Mouse (Mus musculus) embryonic facial prominence, embryonic 14.5 days (tissue): ENCODE measurements around the gene Gli2. TPM values are rescaled to one million over a fixed set of nuclear protein-coding genes. Genes with fewer than 3 reads are reported as not detected.
A peak's percentile ranks its signal among the peaks of the same experiment; 100 is the strongest.

Experiments used
- ATAC-seq: fragments of 200-750 bp; cut with Nextera tagmentation; 2 replicates; pipeline ENCODE4 v1.8.0; 2017; ENCODE audit warnings: low read depth, moderate number of reproducible peaks, moderate TSS enrichment
- DNase-seq: peaks from one replicate; pipeline ENCODE4 v3.0.0-alpha.2; 2015; ENCODE audit warnings: low spot score
- H3K27ac ChIP-seq: fragments of 300-500 bp; sonication (generic); replicated peaks from 2 replicates; pipeline ENCODE4 v1.5.1; 2014; ENCODE audit warnings: low read depth, mild to moderate bottlenecking, low read length, moderate library complexity
- H3K27me3 ChIP-seq: fragments of 300-500 bp; sonication (generic); replicated peaks from 2 replicates; pipeline ENCODE4 v1.6.1; 2014; ENCODE audit warnings: low read length; ENCODE audit not compliant: control insufficient read depth, insufficient read depth
- H3K36me3 ChIP-seq: fragments of 300-500 bp; sonication (generic); 2 replicates; pipeline ENCODE4 v1.6.1; 2014; ENCODE audit warnings: low read length, mixed read lengths; ENCODE audit not compliant: control insufficient read depth, insufficient read depth
- H3K4me1 ChIP-seq: fragments of 300-500 bp; sonication (generic); 2 replicates; pipeline ENCODE4 v1.6.1; 2014; ENCODE audit warnings: antibody characterized with exemption, low read length; ENCODE audit not compliant: control insufficient read depth, insufficient read depth
- H3K4me2 ChIP-seq: fragments of 300-500 bp; sonication (generic); 2 replicates; pipeline ENCODE4 v1.6.1; 2014; ENCODE audit warnings: low read depth, mild to moderate bottlenecking, low read length, moderate library complexity, mixed read lengths
- H3K4me3 ChIP-seq: fragments of 300-500 bp; sonication (generic); 2 replicates; pipeline ENCODE4 v1.5.1; 2014; ENCODE audit warnings: low read depth, mild to moderate bottlenecking, low read length
- H3K9ac ChIP-seq: fragments of 300-500 bp; sonication (generic); 2 replicates; pipeline ENCODE4 v1.6.1; 2014; ENCODE audit warnings: low read depth, mild to moderate bottlenecking, low read length, moderate library complexity, mixed read lengths
- H3K9me3 ChIP-seq: fragments of 300-500 bp; sonication (generic); 2 replicates; pipeline ENCODE4 v1.6.1; 2016; ENCODE audit warnings: low read length; ENCODE audit not compliant: control insufficient read depth
- WGBS: fragments of 180-500 bp; shearing (Covaris S2); extraction: QIAGEN DNeasy Blood & Tissue Kit; methylation state at CpG from one replicate; pipeline ENCODE4 v1.1.7; 2014; 5-methylcytosine and 5-hydroxymethylcytosine counted together
- polyA plus RNA-seq: library from polyadenylated mRNA; unstranded; fragments of >200 nt; fragmentation: Nextera tagmentation; extraction: Ambion mirVana; gene quantifications from 2 replicates; pipeline ENCODE4 v1.2.1, GENCODE M21; 2014

The Gli2 gene
- polyA plus RNA-seq, 1 experiment from 2014 or later, result 15.1 TPM

DNA sequence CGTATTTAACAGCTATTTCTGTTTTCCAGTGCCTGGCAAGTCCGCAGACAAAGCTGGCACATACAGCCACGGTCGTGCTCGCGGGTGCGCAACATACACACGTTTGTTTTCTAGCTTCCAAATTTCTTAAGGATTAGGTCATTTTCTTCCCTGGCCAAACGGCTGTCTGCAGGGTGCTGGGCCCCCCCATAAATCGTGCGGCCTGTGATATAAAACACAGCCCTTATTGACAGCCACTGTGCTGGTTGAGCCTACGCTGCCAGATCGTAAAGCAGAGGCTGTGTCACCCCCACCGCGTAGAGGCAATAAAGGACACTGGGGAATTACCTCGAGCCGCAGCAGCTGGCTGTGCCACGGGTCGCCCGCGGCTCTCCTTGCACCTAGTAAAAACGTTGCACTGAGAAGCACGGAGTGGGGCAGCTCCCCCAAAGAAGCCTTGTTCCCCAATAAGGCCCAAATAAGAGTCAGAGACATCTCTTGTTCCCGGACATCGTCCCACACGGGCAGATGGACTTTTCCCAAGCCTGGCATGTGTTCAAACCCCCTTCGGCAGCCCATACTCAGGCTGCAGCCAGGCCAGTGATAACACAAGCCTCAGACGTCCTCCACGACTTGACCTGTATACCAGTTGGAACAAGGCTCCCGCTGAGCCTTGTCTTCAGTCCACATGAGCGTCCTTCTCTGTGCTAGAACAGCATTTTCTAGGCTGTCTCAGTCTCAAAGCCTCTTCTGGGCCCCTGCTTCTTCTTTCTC lies 227.8 kb downstream of the Gli2 start:
- ATAC-seq (peak; percentile 64; the same call in 1 of the 2 replicates), DNase-seq (peak; percentile 48)
- H3K27ac ChIP-seq, result no peak overlapping the region; the same call in 1 of the 2 replicates
- peak overlapping the region; percentile 18; the same call in 1 of the 2 replicates for H3K4me2 ChIP-seq
- no peaks in the 10 kb centered on the region for H3K4me1 ChIP-seq
- WGBS, result 49% methylated on average over 30 of the region's 31 CpGs
- H3K9me3 ChIP-seq, result peaks cover 7% of the 10 kb centered on the region
- no peaks in the 10 kb centered on the region for H3K36me3 ChIP-seq
- H3K4me3 ChIP-seq, result no peak overlapping the region
- H3K9ac ChIP-seq, result no peak overlapping the region
- H3K27me3 ChIP-seq, result no peaks in the 10 kb centered on the region

DNA sequence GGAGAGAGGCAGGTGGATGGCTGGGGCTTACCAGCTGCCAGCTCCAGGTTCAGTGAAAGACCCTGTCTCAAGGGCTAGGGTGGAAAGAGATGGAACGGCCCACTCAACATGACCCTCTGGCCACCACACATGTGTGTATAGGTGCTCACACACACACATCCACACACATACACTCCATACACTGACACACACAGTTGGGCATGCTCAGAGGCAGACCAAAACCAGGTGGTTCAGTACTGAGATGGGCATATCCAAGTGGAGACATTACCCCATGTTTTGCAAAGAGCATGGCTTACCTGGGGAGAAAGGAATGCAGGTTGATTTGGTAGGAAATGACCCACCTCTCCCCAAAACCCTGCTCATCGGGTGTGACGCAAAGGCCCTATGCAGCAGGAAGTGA lies 228.4 kb downstream of the Gli2 start:
- 69% methylated on average over 3 of the region's 3 CpGs for WGBS
- peak; percentile 32; the same call in 1 of the 2 replicates for ATAC-seq
- DNase-seq, result no peak
- Histone ChIP-seq H3K27me3 (no peaks in the 10 kb centered on the region), H3K4me2 (no peak overlapping the region), H3K4me3 (no peak overlapping the region), H3K36me3 (no peaks in the 10 kb centered on the region), H3K4me1 (no peaks in the 10 kb centered on the region), H3K9me3 (peaks cover 7% of the 10 kb centered on the region), H3K9ac (no peak overlapping the region), H3K27ac (no peak overlapping the region)

DNA sequence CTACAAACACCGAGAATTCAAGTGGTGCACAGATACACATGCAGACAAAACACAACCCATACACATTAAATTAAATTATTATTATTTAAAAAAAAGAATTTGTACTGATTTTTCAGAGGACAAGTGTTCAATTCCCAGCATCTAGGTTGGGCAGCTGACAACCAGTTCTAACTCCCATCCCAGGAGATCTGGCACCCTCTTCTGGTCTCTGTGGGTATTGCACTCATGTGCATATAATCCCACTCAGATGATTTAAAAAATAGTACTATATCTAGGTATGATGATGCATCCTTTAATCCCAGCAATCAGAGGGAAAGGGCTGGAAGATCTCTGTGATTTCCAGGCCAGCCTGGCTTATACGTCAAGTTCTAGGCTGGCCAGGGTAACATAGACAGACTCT lies 231.2 kb downstream of the Gli2 start:
- H3K9me3 ChIP-seq, result peaks cover 15% of the 10 kb centered on the region
- H3K4me3 ChIP-seq, result no peak overlapping the region
- no peaks in the 10 kb centered on the region for H3K4me1 ChIP-seq
- H3K27ac ChIP-seq, result no peak overlapping the region
- no peak overlapping the region for H3K4me2 ChIP-seq
- no peak for ATAC-seq
- H3K36me3 ChIP-seq, result no peaks in the 10 kb centered on the region
- H3K27me3 ChIP-seq, result no peaks in the 10 kb centered on the region
- WGBS, result 93% methylated on average over 2 of the region's 2 CpGs
- no peak overlapping the region for H3K9ac ChIP-seq
- DNase-seq, result no peak

DNA sequence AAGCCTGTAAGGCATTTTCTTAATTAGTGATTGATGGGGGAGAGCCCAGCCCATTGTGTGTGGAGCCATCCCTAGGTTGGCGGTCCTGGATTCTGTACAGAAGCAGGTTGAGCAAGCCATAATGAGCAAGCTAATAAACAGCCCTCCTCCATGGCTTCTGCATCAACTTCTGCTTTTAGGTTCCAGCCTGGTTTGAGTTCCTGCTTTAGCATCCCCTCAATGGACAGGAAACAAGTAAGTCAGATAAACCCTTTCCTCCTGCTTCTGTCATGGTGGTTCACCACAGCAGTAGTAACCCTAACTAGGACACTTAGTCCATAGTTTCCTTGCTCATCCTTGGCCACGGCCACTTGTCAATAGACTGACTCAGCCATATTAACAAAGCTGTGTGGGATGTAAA lies 238.4 kb downstream of the Gli2 start:
- no peaks in the 10 kb centered on the region for H3K36me3 ChIP-seq
- no peak overlapping the region for H3K27ac ChIP-seq
- WGBS, result 81% methylated on average over 2 of the region's 2 CpGs
- H3K9me3 ChIP-seq, result peaks cover 15% of the 10 kb centered on the region; the same call in 1 of the 2 replicates
- DNase-seq (no peak), ATAC-seq (no peak)
- no peak overlapping the region for H3K9ac ChIP-seq
- no peak overlapping the region for H3K4me2 ChIP-seq
- no peaks in the 10 kb centered on the region for H3K4me1 ChIP-seq
- no peak overlapping the region for H3K4me3 ChIP-seq
- H3K27me3 ChIP-seq, result no peaks in the 10 kb centered on the region

DNA sequence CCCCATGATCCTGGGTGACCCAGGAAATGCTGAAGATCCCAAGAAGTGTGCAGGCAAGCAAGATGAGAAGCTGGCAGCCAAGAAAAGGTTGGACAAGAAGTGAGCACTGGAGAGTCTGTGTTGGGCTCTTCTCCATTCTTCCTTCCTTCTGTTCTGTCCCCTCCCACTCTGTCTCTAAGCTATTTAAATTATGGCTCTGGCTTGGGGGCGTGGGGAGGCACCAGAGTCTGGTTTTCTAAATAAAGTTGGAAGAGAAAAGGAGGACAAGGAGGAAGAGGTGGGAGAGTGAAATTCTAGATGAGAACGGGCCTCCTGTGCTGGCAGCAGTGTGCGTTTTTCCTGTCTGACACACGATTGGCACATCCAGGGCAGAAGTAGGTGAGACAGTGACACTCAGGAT lies 243.1 kb downstream of the Gli2 start:
- WGBS, result 74% methylated on average over 4 of the region's 4 CpGs
- ATAC-seq, result peak; percentile 53; the same call in 1 of the 2 replicates
- no peak overlapping the region for H3K27ac ChIP-seq

DNA sequence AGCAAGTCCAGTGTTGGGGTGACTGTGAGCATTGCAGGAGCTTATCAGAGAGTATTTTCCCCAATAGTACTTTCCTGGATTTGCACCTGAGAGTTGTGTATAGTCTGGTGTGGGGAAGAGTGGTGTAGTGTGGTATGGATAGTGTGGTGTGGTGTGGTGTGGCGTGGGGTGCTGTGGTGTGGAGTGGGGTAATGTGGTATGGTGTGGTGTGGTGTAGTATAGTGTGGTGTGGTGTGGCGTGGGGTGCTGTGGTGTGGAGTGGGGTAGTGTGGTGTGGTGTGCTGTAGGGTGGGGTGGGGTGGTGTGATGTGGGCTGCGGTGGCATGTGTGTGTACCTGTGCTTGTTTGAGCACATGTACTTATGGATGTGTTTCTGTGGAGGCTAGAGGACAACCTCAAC lies 246.7 kb downstream of the Gli2 start:
- H3K4me2 ChIP-seq, result no peak overlapping the region
- WGBS, result 96% methylated on average over 3 of the region's 3 CpGs
- H3K9ac ChIP-seq, result no peak overlapping the region
- H3K27me3 ChIP-seq, result no peaks in the 10 kb centered on the region
- DNase-seq (no peak), ATAC-seq (no peak)
- no peaks in the 10 kb centered on the region for H3K4me1 ChIP-seq
- H3K9me3 ChIP-seq, result peaks cover 5% of the 10 kb centered on the region; the same call in 1 of the 2 replicates
- no peak overlapping the region for H3K27ac ChIP-seq
- H3K4me3 ChIP-seq, result no peak overlapping the region
- H3K36me3 ChIP-seq, result no peaks in the 10 kb centered on the region

More for the DNA sequence above, 243.1 kb downstream of the Gli2 start:
- DNase-seq, result no peak
- peaks cover 8% of the 10 kb centered on the region; the same call in 1 of the 2 replicates for H3K9me3 ChIP-seq
- H3K36me3 ChIP-seq, result no peaks in the 10 kb centered on the region
- H3K4me2 ChIP-seq, result no peak overlapping the region
- no peaks in the 10 kb centered on the region for H3K4me1 ChIP-seq
- H3K9ac ChIP-seq, result no peak overlapping the region
- no peaks in the 10 kb centered on the region for H3K27me3 ChIP-seq
- no peak overlapping the region for H3K4me3 ChIP-seq

DNA sequence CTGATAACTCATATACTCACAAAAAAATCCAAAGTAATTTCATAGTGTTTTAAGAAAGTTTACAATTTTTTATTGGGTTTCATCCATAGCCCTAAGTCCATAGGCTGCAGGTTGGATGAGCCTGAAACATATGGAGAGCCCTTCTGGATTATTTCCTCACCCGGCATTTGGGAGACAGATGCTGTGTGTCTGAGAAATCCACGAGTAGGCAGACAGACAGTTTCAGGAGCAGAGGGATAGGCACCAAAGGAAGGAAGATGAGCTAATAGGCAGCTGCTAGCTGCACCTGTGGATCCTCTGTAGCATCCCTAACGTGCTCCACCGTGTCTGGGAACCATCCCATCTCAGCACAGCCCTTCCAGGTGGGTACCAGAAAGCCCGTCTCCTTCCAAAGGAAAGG lies 251.3 kb downstream of the Gli2 start:
- Histone ChIP-seq H3K27me3 (no peaks in the 10 kb centered on the region), H3K4me1 (peaks cover 7% of the 10 kb centered on the region), H3K9ac (no peak overlapping the region), H3K4me3 (no peak overlapping the region), H3K36me3 (no peaks in the 10 kb centered on the region), H3K9me3 (peaks cover 2% of the 10 kb centered on the region; the same call in 1 of the 2 replicates), H3K4me2 (no peak overlapping the region), H3K27ac (no peak overlapping the region)
- ATAC-seq, result no peak
- WGBS, result 71% methylated on average over 5 of the region's 5 CpGs
- DNase-seq, result no peak

DNA sequence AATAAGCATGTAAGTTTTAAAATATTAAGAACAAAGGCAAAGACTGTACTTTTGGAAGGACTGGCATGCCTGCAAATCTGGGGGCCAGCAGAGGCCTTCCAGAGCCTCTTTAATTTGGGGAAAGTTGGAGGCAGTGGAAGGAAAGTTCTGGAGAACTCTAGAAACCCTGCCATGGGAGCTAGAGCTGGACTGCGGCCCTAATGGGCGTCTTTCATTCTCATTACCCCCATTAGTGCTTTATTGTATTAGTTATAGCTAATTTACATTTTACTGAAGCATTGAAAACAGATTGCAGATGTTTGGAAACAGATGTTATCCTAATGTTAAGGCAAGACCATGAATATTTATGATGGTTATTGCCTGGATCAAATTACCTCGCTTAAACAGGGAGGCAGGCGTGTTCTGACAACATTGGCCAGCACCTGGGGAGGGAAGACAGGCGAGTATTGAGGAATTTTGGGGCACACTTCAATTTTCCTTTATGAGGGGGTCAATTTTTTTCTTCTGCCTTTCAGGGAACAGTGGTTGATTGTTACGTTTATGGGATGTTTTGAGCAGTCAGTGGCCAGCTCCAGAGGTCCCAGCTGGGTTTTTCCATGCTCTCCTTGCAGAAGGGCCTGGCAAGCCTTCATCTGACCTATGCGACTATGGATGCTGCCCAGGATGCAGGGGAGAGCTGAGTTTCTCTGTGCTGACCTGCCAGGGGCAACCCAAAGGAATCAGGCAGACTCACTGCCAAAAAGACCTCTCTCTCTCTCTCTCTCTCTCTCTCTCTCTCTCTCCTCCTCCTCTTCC lies 253.9 kb downstream of the Gli2 start:
- DNase-seq, result peak; percentile 88
- H3K4me1 ChIP-seq, result peaks cover 7% of the 10 kb centered on the region
- peaks cover 5% of the 10 kb centered on the region; the same call in 1 of the 2 replicates for H3K9me3 ChIP-seq
- H3K9ac ChIP-seq, result no peak overlapping the region
- peak; percentile 69; the same call in 1 of the 2 replicates for ATAC-seq
- H3K27ac ChIP-seq, result peak overlapping the region; percentile 13; the same call in 1 of the 2 replicates
- H3K4me2 ChIP-seq, result no peak overlapping the region
- H3K27me3 ChIP-seq, result no peaks in the 10 kb centered on the region
- no peak overlapping the region for H3K4me3 ChIP-seq
- 35% methylated on average over 7 of the region's 7 CpGs for WGBS
- H3K36me3 ChIP-seq, result no peaks in the 10 kb centered on the region
